Mouse (Mus musculus) lung, postnatal 0 days (tissue): ENCODE data around the gene Eif3k. TPM values are rescaled to one million over a fixed set of nuclear protein-coding genes. Genes with fewer than 3 reads are reported as not detected.

Experiments
- ATAC-seq: fragments of 200-750 bp; cut with Nextera tagmentation; 2 replicates; pipeline ENCODE4 v1.8.0; 2017; ENCODE audit warnings: moderate library complexity
- DNase-seq: peaks from one replicate; pipeline ENCODE4 v3.0.0-alpha.2; 2016; ENCODE audit warnings: low spot score
- H3K27ac ChIP-seq: fragments of 300-500 bp; sonication (generic); 2 replicates; pipeline ENCODE4 v1.5.1; 2014; ENCODE audit warnings: antibody characterized with exemption, mild to moderate bottlenecking, low read length, mixed read lengths
- H3K27me3 ChIP-seq: fragments of 300-500 bp; sonication (generic); replicated peaks from 2 replicates; pipeline ENCODE4 v1.6.1; 2014; ENCODE audit warnings: low read length, mixed read lengths; ENCODE audit not compliant: insufficient read depth
- H3K36me3 ChIP-seq: fragments of 300-500 bp; sonication (generic); 2 replicates; pipeline ENCODE4 v1.6.1; 2014; ENCODE audit warnings: low read length, mixed read lengths; ENCODE audit not compliant: insufficient read depth
- H3K4me1 ChIP-seq: fragments of 300-500 bp; sonication (generic); 2 replicates; pipeline ENCODE4 v1.6.1; 2014; ENCODE audit warnings: antibody characterized with exemption, low read depth, low read length, mixed read lengths; ENCODE audit not compliant: insufficient read depth
- H3K4me2 ChIP-seq: fragments of 300-500 bp; sonication (generic); replicated peaks from 2 replicates; pipeline ENCODE4 v1.6.1; 2014; ENCODE audit warnings: low read depth, mild to moderate bottlenecking, low read length, moderate library complexity, mixed read lengths
- H3K4me3 ChIP-seq: fragments of 300-500 bp; sonication (generic); 2 replicates; pipeline ENCODE4 v1.5.1; 2014; ENCODE audit warnings: low read depth, low read length
- H3K9ac ChIP-seq: fragments of 300-500 bp; sonication (generic); replicated peaks from 2 replicates; pipeline ENCODE4 v1.6.1; 2014; ENCODE audit warnings: low read depth, mild to moderate bottlenecking
- H3K9me3 ChIP-seq: fragments of 300-500 bp; sonication (generic); 2 replicates; pipeline ENCODE4 v1.6.1; 2016; ENCODE audit warnings: low read length, mixed read lengths
- CTCF ChIP-seq: IDR thresholded peaks from 2 replicates; pipeline ENCODE4 v1.5.1; 2016; ENCODE audit warnings: antibody characterized with exemption, mild to moderate bottlenecking
- EP300 ChIP-seq: IDR thresholded peaks from 2 replicates; pipeline ENCODE4 v1.6.1; 2016; ENCODE audit warnings: antibody characterized with exemption, mild to moderate bottlenecking, control low read depth
- WGBS: fragments of 180-500 bp; shearing (Covaris S2); extraction: QIAGEN DNeasy Blood & Tissue Kit; methylation state at CpG from one replicate; pipeline ENCODE4 v1.1.7; 2014; 5-methylcytosine and 5-hydroxymethylcytosine counted together
- polyA plus RNA-seq: library from polyadenylated mRNA; unstranded; fragments of >200 nt; fragmentation: Nextera tagmentation; extraction: Ambion mirVana; gene quantifications from 2 replicates; pipeline ENCODE4 v1.2.1, GENCODE M21; 2015

The Eif3k gene
- polyA plus RNA-seq, 1 experiment from 2014 or later, result 294 TPM

DNA sequence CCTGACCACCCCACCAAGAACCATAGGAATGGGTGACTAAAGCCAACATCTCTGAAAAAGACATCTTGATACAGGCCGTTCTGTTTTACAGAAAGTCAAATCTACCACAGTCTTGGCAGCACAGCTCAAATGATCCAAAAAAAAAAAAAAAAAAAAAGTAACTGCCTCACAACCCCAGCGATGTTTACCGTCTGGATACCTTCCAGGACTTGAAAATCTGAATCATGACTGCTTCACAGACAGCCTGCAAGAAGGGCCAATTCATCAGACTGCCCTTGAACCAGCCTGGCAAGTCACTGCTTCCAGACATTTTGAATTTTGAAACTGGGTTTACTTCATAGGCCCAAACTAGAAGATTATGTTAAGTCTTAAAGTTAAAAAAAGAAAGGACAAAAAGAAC, 28.9 kb downstream of the Eif3k start:
- DNase-seq, result peak; percentile 92
- WGBS, result 4% methylated on average over 3 of the region's 3 CpGs

GRCm38 (mm10) chr7:28951764-28952163, 29.9 kb downstream of the Eif3k start:
- TF ChIP-seq CTCF (no peak), EP300 (no peak)
- no peak overlapping the region for H3K4me2 ChIP-seq

More for the DNA sequence above, 28.9 kb downstream of the Eif3k start:
- Histone ChIP-seq H3K9me3 (no peaks in the 10 kb centered on the region), H3K27ac (peak overlapping the region; percentile 66), H3K4me2 (no peak overlapping the region), H3K9ac (no peak overlapping the region), H3K4me3 (no peak overlapping the region), H3K27me3 (no peaks in the 10 kb centered on the region), H3K36me3 (no peaks in the 10 kb centered on the region), H3K4me1 (peaks cover 61% of the 10 kb centered on the region; the same call in 1 of the 2 replicates)
- TF ChIP-seq EP300 (peak; percentile 85), CTCF (no peak)
- ATAC-seq, result peak; percentile 64

GRCm38 (mm10) chr7:28950346-28951037, 31.2 kb downstream of the Eif3k start:
- Histone ChIP-seq H3K4me3 (no peak overlapping the region), H3K9ac (no peak overlapping the region), H3K36me3 (no peaks in the 10 kb centered on the region), H3K4me1 (peaks cover 63% of the 10 kb centered on the region; the same call in 1 of the 2 replicates), H3K27me3 (no peaks in the 10 kb centered on the region), H3K4me2 (no peak overlapping the region), H3K9me3 (no peaks in the 10 kb centered on the region), H3K27ac (no peak overlapping the region)
- 72% methylated on average over 10 of the region's 10 CpGs for WGBS
- DNase-seq (no peak), ATAC-seq (no peak)
- TF ChIP-seq EP300 (no peak), CTCF (no peak)

More at GRCm38 (mm10) chr7:28951764-28952163, 29.9 kb downstream of the Eif3k start:
- no peak overlapping the region for H3K4me3 ChIP-seq
- H3K27me3 ChIP-seq, result no peaks in the 10 kb centered on the region
- H3K36me3 ChIP-seq, result no peaks in the 10 kb centered on the region
- DNase-seq (no peak), ATAC-seq (no peak)
- 45% methylated on average over 2 of the region's 2 CpGs for WGBS
- peaks cover 63% of the 10 kb centered on the region; the same call in 1 of the 2 replicates for H3K4me1 ChIP-seq
- no peak overlapping the region for H3K9ac ChIP-seq
- H3K27ac ChIP-seq, result peak overlapping the region; percentile 66
- H3K9me3 ChIP-seq, result no peaks in the 10 kb centered on the region

DNA sequence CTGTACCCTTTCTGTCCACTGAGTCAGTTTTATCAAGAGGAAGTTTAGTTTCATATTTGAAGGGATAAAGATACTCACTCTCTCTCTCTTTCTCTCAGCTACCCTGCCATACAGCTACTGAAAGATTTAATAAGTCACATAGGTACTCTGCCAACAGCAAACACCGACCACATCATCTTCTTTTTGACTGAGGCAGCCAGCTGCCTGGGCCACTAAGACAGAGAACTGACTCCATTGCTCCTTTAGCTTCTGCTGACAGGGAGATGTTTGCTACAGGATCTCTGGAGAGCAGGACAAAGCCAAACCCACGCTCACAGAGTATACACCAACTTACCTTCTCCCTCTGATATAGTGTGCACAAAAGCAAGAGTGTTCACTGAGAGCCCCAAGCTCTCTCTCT, 32.4 kb downstream of the Eif3k start:
- TF ChIP-seq EP300, result no peak
- no peak for TF ChIP-seq CTCF
- no peaks in the 10 kb centered on the region for H3K9me3 ChIP-seq
- H3K9ac ChIP-seq, result no peak overlapping the region
- ATAC-seq (no peak), DNase-seq (no peak)
- WGBS, result 49% methylated on average over 2 of the region's 2 CpGs
- H3K36me3 ChIP-seq, result no peaks in the 10 kb centered on the region
- H3K4me2 ChIP-seq, result no peak overlapping the region
- peak overlapping the region; percentile 15; the same call in 1 of the 2 replicates for H3K27ac ChIP-seq
- no peaks in the 10 kb centered on the region for H3K27me3 ChIP-seq
- H3K4me1 ChIP-seq, result peaks cover 62% of the 10 kb centered on the region; the same call in 1 of the 2 replicates
- no peak overlapping the region for H3K4me3 ChIP-seq

GRCm38 (mm10) chr7:28948746-28949145, 32.9 kb downstream of the Eif3k start:
- Histone ChIP-seq H3K9ac (no peak overlapping the region), H3K4me2 (no peak overlapping the region), H3K36me3 (no peaks in the 10 kb centered on the region), H3K4me1 (peaks cover 60% of the 10 kb centered on the region; the same call in 1 of the 2 replicates), H3K9me3 (no peaks in the 10 kb centered on the region), H3K4me3 (no peak overlapping the region), H3K27ac (peak overlapping the region; percentile 15; the same call in 1 of the 2 replicates), H3K27me3 (no peaks in the 10 kb centered on the region)
- TF ChIP-seq EP300 (no peak), CTCF (no peak)
- 66% methylated on average over 7 of the region's 7 CpGs for WGBS
- ATAC-seq, result no peak
- DNase-seq, result no peak

- Histone ChIP-seq H3K9ac (no peak overlapping the region), H3K4me1 (peaks cover 49% of the 10 kb centered on the region; the same call in 1 of the 2 replicates), H3K9me3 (no peaks in the 10 kb centered on the region), H3K27ac (peak overlapping the region; percentile 89), H3K4me2 (no peak overlapping the region), H3K27me3 (no peaks in the 10 kb centered on the region), H3K36me3 (no peaks in the 10 kb centered on the region), H3K4me3 (no peak overlapping the region)
- peak; percentile 45 for ATAC-seq
- TF ChIP-seq CTCF, result no peak
- TF ChIP-seq EP300, result no peak
- WGBS, result 24% methylated on average over 1 of the region's 1 CpGs
- peak; percentile 66 for DNase-seq
Measured at GRCm38 (mm10) chr7:28946271-28946610, 35.4 kb downstream of the Eif3k start.
